Mouse (Mus musculus): ENCODE data around the gene Pex3. TPM values are rescaled to one million over a fixed set of nuclear protein-coding genes. Genes with fewer than 3 reads are reported as not detected.
A peak's percentile ranks its signal among the peaks of the same experiment; 100 is the strongest.

Pex3 gene
- polyA plus RNA-seq (2015; fragmentation: Nextera tagmentation; extraction: Ambion mirVana), result 19.3 and 23.2 TPM in 2 replicates

GRCm38 (mm10) chr10:13552646-13553497, at the start of gene Pex3, which contains the start of gene Adat2:
Gene Pex3 (minus strand): TSS chr10:13553142.
Gene Adat2 (plus strand): TSS chr10:13552894.
- under 1% methylated on average over 51 of the region's 51 CpGs for WGBS
- H3K4me1 ChIP-seq (ENCODE audit: control insufficient read depth, insufficient read depth, low read length), result peaks cover 11% of the 10 kb centered on the region
- peak; percentile 97 for ATAC-seq (replicated peaks; ENCODE audit: extremely low read depth, insufficient read depth, low FRiP score)
- peak within 1 kb of the TSS; percentile 94 for H3K4me3 ChIP-seq (ENCODE audit: low read length)
- no peaks in the 10 kb centered on the region for H3K9me3 ChIP-seq (replicated peaks; ENCODE audit: control insufficient read depth, low read length)
- H3K4me2 ChIP-seq (ENCODE audit: low read depth, low read length), result peak within 1 kb of the TSS; percentile 85
- H3K9ac ChIP-seq (ENCODE audit: low read length), result peak within 1 kb of the TSS; percentile 92
- no peaks in the 10 kb centered on the region for H3K27me3 ChIP-seq (ENCODE audit: control insufficient read depth, insufficient read depth, low read length)
- H3K27ac ChIP-seq (ENCODE audit: low read length), result peak within 1 kb of the TSS; percentile 86
- peaks cover 6% of the 10 kb centered on the region; the same call in 1 of the 2 replicates for H3K36me3 ChIP-seq (ENCODE audit: control insufficient read depth, insufficient read depth)

GRCm38 (mm10) chr10:13600926-13601325, 48.0 kb upstream of the Pex3 start:
- no peak overlapping the region for H3K27ac ChIP-seq (ENCODE audit: low read length)
- H3K4me1 ChIP-seq (ENCODE audit: control insufficient read depth, insufficient read depth, low read length), result no peaks in the 10 kb centered on the region
- no peaks in the 10 kb centered on the region; the same call in 1 of the 2 replicates for H3K9me3 ChIP-seq (replicated peaks; ENCODE audit: control insufficient read depth, low read length)
- H3K27me3 ChIP-seq (ENCODE audit: control insufficient read depth, insufficient read depth, low read length), result no peaks in the 10 kb centered on the region
- no peaks in the 10 kb centered on the region for H3K36me3 ChIP-seq (ENCODE audit: control insufficient read depth, insufficient read depth)
- no peak overlapping the region for H3K9ac ChIP-seq (ENCODE audit: low read length)
- no peak for ATAC-seq (replicated peaks; ENCODE audit: extremely low read depth, insufficient read depth, low FRiP score)
- no peak overlapping the region for H3K4me2 ChIP-seq (ENCODE audit: low read depth, low read length)
- no peak overlapping the region for H3K4me3 ChIP-seq (ENCODE audit: low read length)
- 59% methylated on average over 2 of the region's 2 CpGs for WGBS

- H3K27ac ChIP-seq (ENCODE audit: low read length), result no peak overlapping the region
- 73% methylated on average over 8 of the region's 8 CpGs for WGBS
- no peaks in the 10 kb centered on the region for H3K27me3 ChIP-seq (ENCODE audit: control insufficient read depth, insufficient read depth, low read length)
- no peaks in the 10 kb centered on the region for H3K9me3 ChIP-seq (replicated peaks; ENCODE audit: control insufficient read depth, low read length)
- no peaks in the 10 kb centered on the region for H3K4me1 ChIP-seq (ENCODE audit: control insufficient read depth, insufficient read depth, low read length)
- ATAC-seq (replicated peaks; ENCODE audit: extremely low read depth, insufficient read depth, low FRiP score), result no peak
- H3K4me3 ChIP-seq (ENCODE audit: low read length), result no peak overlapping the region
- no peaks in the 10 kb centered on the region for H3K36me3 ChIP-seq (ENCODE audit: control insufficient read depth, insufficient read depth)
- H3K9ac ChIP-seq (ENCODE audit: low read length), result no peak overlapping the region
- no peak overlapping the region for H3K4me2 ChIP-seq (ENCODE audit: low read depth, low read length)
Measured at GRCm38 (mm10) chr10:13597491-13597890, 44.5 kb upstream of the Pex3 start.

- H3K4me1 ChIP-seq (ENCODE audit: control insufficient read depth, insufficient read depth, low read length), result no peaks in the 10 kb centered on the region
- H3K4me3 ChIP-seq (ENCODE audit: low read length), result no peak overlapping the region
- no peak overlapping the region for H3K9ac ChIP-seq (ENCODE audit: low read length)
- H3K27me3 ChIP-seq (ENCODE audit: control insufficient read depth, insufficient read depth, low read length), result no peaks in the 10 kb centered on the region
- no peak overlapping the region for H3K27ac ChIP-seq (ENCODE audit: low read length)
- no peaks in the 10 kb centered on the region for H3K9me3 ChIP-seq (replicated peaks; ENCODE audit: control insufficient read depth, low read length)
- 78% methylated on average over 9 of the region's 9 CpGs for WGBS
- ATAC-seq (replicated peaks; ENCODE audit: extremely low read depth, insufficient read depth, low FRiP score), result no peak
- H3K4me2 ChIP-seq (ENCODE audit: low read depth, low read length), result no peak overlapping the region
- no peaks in the 10 kb centered on the region for H3K36me3 ChIP-seq (ENCODE audit: control insufficient read depth, insufficient read depth)
Measured at GRCm38 (mm10) chr10:13596866-13597265, 43.9 kb upstream of the Pex3 start.

- Histone ChIP-seq H3K9ac (ENCODE audit: low read length) (no peak overlapping the region), H3K4me2 (ENCODE audit: low read depth, low read length) (no peak overlapping the region), H3K9me3 (replicated peaks; ENCODE audit: control insufficient read depth, low read length) (0 out of 2 replicates have a peak, but pooled peaks cover 2% of the 10 kb centered on the region), H3K4me1 (ENCODE audit: control insufficient read depth, insufficient read depth, low read length) (no peaks in the 10 kb centered on the region), H3K36me3 (ENCODE audit: control insufficient read depth, insufficient read depth) (no peaks in the 10 kb centered on the region), H3K4me3 (ENCODE audit: low read length) (no peak overlapping the region), H3K27ac (ENCODE audit: low read length) (no peak overlapping the region), H3K27me3 (ENCODE audit: control insufficient read depth, insufficient read depth, low read length) (no peaks in the 10 kb centered on the region)
- ATAC-seq (replicated peaks; ENCODE audit: extremely low read depth, insufficient read depth, low FRiP score), result no peak
- WGBS, result 37% methylated on average over 3 of the region's 3 CpGs
Measured at GRCm38 (mm10) chr10:13596073-13596472, 43.1 kb upstream of the Pex3 start.

GRCm38 (mm10) chr10:13593529-13593928, 40.6 kb upstream of the Pex3 start:
- ATAC-seq (replicated peaks; ENCODE audit: extremely low read depth, insufficient read depth, low FRiP score), result no peak
- H3K36me3 ChIP-seq (ENCODE audit: control insufficient read depth, insufficient read depth), result no peaks in the 10 kb centered on the region
- H3K9ac ChIP-seq (ENCODE audit: low read length), result no peak overlapping the region
- WGBS, result 78% methylated on average over 3 of the region's 3 CpGs
- H3K4me3 ChIP-seq (ENCODE audit: low read length), result no peak overlapping the region
- no peak overlapping the region for H3K27ac ChIP-seq (ENCODE audit: low read length)
- H3K27me3 ChIP-seq (ENCODE audit: control insufficient read depth, insufficient read depth, low read length), result no peaks in the 10 kb centered on the region
- no peaks in the 10 kb centered on the region for H3K4me1 ChIP-seq (ENCODE audit: control insufficient read depth, insufficient read depth, low read length)
- no peak overlapping the region for H3K4me2 ChIP-seq (ENCODE audit: low read depth, low read length)
- 0 out of 2 replicates have a peak, but pooled peaks cover 2% of the 10 kb centered on the region for H3K9me3 ChIP-seq (replicated peaks; ENCODE audit: control insufficient read depth, low read length)

- H3K4me1 ChIP-seq (ENCODE audit: control insufficient read depth, insufficient read depth, low read length), result no peaks in the 10 kb centered on the region
- no peak overlapping the region for H3K4me2 ChIP-seq (ENCODE audit: low read depth, low read length)
- WGBS, result 87% methylated on average over 10 of the region's 10 CpGs
- H3K9me3 ChIP-seq (replicated peaks; ENCODE audit: control insufficient read depth, low read length), result 0 out of 2 replicates have a peak, but pooled peaks cover 2% of the 10 kb centered on the region
- ATAC-seq (replicated peaks; ENCODE audit: extremely low read depth, insufficient read depth, low FRiP score), result no peak
- H3K4me3 ChIP-seq (ENCODE audit: low read length), result no peak overlapping the region
- H3K27ac ChIP-seq (ENCODE audit: low read length), result no peak overlapping the region
- no peaks in the 10 kb centered on the region for H3K27me3 ChIP-seq (ENCODE audit: control insufficient read depth, insufficient read depth, low read length)
- no peak overlapping the region for H3K9ac ChIP-seq (ENCODE audit: low read length)
- no peaks in the 10 kb centered on the region for H3K36me3 ChIP-seq (ENCODE audit: control insufficient read depth, insufficient read depth)
Measured at GRCm38 (mm10) chr10:13592196-13592595, 39.3 kb upstream of the Pex3 start.

- no peak overlapping the region for H3K4me3 ChIP-seq (ENCODE audit: low read length)
- no peak overlapping the region for H3K4me2 ChIP-seq (ENCODE audit: low read depth, low read length)
- no peaks in the 10 kb centered on the region for H3K27me3 ChIP-seq (ENCODE audit: control insufficient read depth, insufficient read depth, low read length)
- ATAC-seq (replicated peaks; ENCODE audit: extremely low read depth, insufficient read depth, low FRiP score), result no peak
- 0 out of 2 replicates have a peak, but pooled peaks cover 2% of the 10 kb centered on the region for H3K9me3 ChIP-seq (replicated peaks; ENCODE audit: control insufficient read depth, low read length)
- H3K27ac ChIP-seq (ENCODE audit: low read length), result no peak overlapping the region
- 52% methylated on average over 2 of the region's 2 CpGs for WGBS
- no peaks in the 10 kb centered on the region for H3K36me3 ChIP-seq (ENCODE audit: control insufficient read depth, insufficient read depth)
- no peak overlapping the region for H3K9ac ChIP-seq (ENCODE audit: low read length)
- H3K4me1 ChIP-seq (ENCODE audit: control insufficient read depth, insufficient read depth, low read length), result no peaks in the 10 kb centered on the region
Measured at GRCm38 (mm10) chr10:13587914-13588313, 35.0 kb upstream of the Pex3 start.

- H3K9ac ChIP-seq (ENCODE audit: low read length), result no peak overlapping the region
- no peak overlapping the region for H3K27ac ChIP-seq (ENCODE audit: low read length)
- H3K27me3 ChIP-seq (ENCODE audit: control insufficient read depth, insufficient read depth, low read length), result no peaks in the 10 kb centered on the region
- no peaks in the 10 kb centered on the region for H3K4me1 ChIP-seq (ENCODE audit: control insufficient read depth, insufficient read depth, low read length)
- ATAC-seq (replicated peaks; ENCODE audit: extremely low read depth, insufficient read depth, low FRiP score), result no peak
- 76% methylated on average over 7 of the region's 7 CpGs for WGBS
- H3K36me3 ChIP-seq (ENCODE audit: control insufficient read depth, insufficient read depth), result no peaks in the 10 kb centered on the region
- H3K4me2 ChIP-seq (ENCODE audit: low read depth, low read length), result no peak overlapping the region
- no peaks in the 10 kb centered on the region for H3K9me3 ChIP-seq (replicated peaks; ENCODE audit: control insufficient read depth, low read length)
- H3K4me3 ChIP-seq (ENCODE audit: low read length), result no peak overlapping the region
Measured at GRCm38 (mm10) chr10:13577123-13577522, 24.2 kb upstream of the Pex3 start.

All from heart, embryonic 16.5 days (tissue).